Mouse (Mus musculus) testis, postnatal 10 days (tissue): ENCODE data around the gene Olfr453.

Source experiments
- DNase-seq: peaks from one replicate; pipeline ENCODE4 v3.0.0; 2021; ENCODE audit warnings: low spot score

The Olfr453 gene

GRCm38 (mm10) chr6:42739071-42739470 lies at the start of gene Olfr453:
Gene Olfr453 (plus strand): TSS chr6:42739371.
- DNase-seq: no peak

- DNase-seq: no peak
These were observed 49.4 kb upstream of the Olfr453 start for GRCm38 (mm10) chr6:42689761-42690160.

GRCm38 (mm10) chr6:42692154-42692516 lies 47.0 kb upstream of the Olfr453 start:
- peak; percentile 84 for DNase-seq

GRCm38 (mm10) chr6:42692517-42693190 lies 46.5 kb upstream of the Olfr453 start:
- DNase-seq: peak; percentile 83

GRCm38 (mm10) chr6:42709291-42710211 lies 29.6 kb upstream of the Olfr453 start, which contains the start of gene Tcaf1:
Gene Tcaf1 (minus strand): TSS chr6:42710088.
- peak; percentile 76 for DNase-seq

GRCm38 (mm10) chr6:42714668-42715067 lies 24.5 kb upstream of the Olfr453 start:
- no peak for DNase-seq

- DNase-seq: no peak
These were observed 21.2 kb upstream of the Olfr453 start for GRCm38 (mm10) chr6:42717973-42718372.

GRCm38 (mm10) chr6:42742303-42742702 lies 3.1 kb downstream of the Olfr453 start:
- DNase-seq: no peak

- no peak for DNase-seq
These were observed 8.7 kb downstream of the Olfr453 start for GRCm38 (mm10) chr6:42747846-42748245.

GRCm38 (mm10) chr6:42756104-42756503 lies 16.9 kb downstream of the Olfr453 start, which contains the start of gene Olfr38:
Gene Olfr38 (plus strand): TSS chr6:42756404.
- no peak for DNase-seq

GRCm38 (mm10) chr6:42777066-42777465 lies 37.9 kb downstream of the Olfr453 start:
- DNase-seq: no peak

- no peak for DNase-seq
These were observed 45.6 kb downstream of the Olfr453 start, which contains the start of gene Olfr452 for GRCm38 (mm10) chr6:42784793-42785192. Gene Olfr452 (plus strand): TSS chr6:42785093.

GRCm38 (mm10) chr6:42790247-42790948 lies 51.2 kb downstream of the Olfr453 start:
- no peak for DNase-seq

- no peak for DNase-seq
These were observed 51.9 kb downstream of the Olfr453 start for GRCm38 (mm10) chr6:42790949-42791556.

GRCm38 (mm10) chr6:42794982-42795381 lies 55.8 kb downstream of the Olfr453 start:
- DNase-seq: no peak
